Mouse (Mus musculus): ENCODE measurements around the gene Tomm5. TPM values are rescaled to one million over a fixed set of nuclear protein-coding genes. Genes with fewer than 3 reads are reported as not detected.
A peak's percentile ranks its signal among the peaks of the same experiment; 100 is the strongest.

Gene Tomm5
- 104 and 114 TPM in 2 replicates for polyA plus RNA-seq (2015; fragmentation: Nextera tagmentation; extraction: Ambion mirVana)

DNA sequence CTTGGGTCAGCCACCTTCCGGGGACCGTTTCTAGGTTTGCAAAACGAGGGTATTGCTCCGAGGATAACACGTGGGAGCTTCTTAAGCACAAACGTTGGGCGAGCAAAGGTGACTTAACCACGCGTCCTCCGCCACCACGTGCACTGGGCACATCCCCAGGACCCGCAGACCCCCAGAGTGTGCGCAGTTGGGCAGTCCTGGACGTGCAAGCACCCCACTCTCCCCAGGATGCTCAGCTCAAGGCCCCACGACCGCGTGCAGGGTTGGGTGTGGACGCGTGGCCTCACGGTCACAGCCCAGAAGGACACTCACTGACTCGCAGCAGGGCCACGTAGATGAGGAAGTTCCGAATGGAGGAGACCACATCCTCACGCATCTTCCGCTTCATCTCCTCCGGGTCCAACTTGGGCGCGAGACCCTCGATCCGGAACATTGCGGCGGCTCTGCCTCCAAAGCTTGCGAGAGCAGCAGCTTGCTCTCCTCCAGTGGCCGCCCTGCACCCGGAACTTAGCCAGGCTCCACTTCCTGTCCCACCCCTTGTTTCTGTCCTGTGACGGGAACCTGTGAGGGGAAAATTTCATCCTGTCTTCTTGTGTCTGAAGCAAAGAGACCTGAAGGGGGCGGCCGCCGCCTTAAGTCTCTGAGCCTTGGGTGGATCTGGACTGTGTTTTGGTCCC is at the start of gene Tomm5:
Gene Tomm5, minus strand, starts transcription at position 514 of the 677 bp plus-strand sequence.
- H3K9ac ChIP-seq (ENCODE audit: low read depth, low read length) = peak within 1 kb of the TSS; percentile 75
- H3K4me3 ChIP-seq (ENCODE audit: low read depth, low read length) = peak within 1 kb of the TSS; percentile 72
- peak within 1 kb of the TSS; percentile 35; the same call in 1 of the 2 replicates for H3K27ac ChIP-seq (ENCODE audit: low read length)
- no peaks in the 10 kb centered on the region for H3K27me3 ChIP-seq (ENCODE audit: control insufficient read depth, insufficient read depth, low read depth, low read length)
- H3K36me3 ChIP-seq (ENCODE audit: control insufficient read depth, insufficient read depth) = peaks cover 13% of the 10 kb centered on the region
- WGBS (ENCODE audit: insufficient replicate concordance) = under 1% methylated on average over 39 of the region's 39 CpGs
- no peaks in the 10 kb centered on the region for H3K9me3 ChIP-seq (replicated peaks; ENCODE audit: control insufficient read depth, low read length)
- H3K4me2 ChIP-seq (ENCODE audit: low read depth, low read length) = peak within 1 kb of the TSS; percentile 80
- H3K4me1 ChIP-seq (ENCODE audit: control insufficient read depth, low read depth, low read length) = peaks cover 13% of the 10 kb centered on the region
- peak; percentile 91 for ATAC-seq (ENCODE audit: low read depth)

DNA sequence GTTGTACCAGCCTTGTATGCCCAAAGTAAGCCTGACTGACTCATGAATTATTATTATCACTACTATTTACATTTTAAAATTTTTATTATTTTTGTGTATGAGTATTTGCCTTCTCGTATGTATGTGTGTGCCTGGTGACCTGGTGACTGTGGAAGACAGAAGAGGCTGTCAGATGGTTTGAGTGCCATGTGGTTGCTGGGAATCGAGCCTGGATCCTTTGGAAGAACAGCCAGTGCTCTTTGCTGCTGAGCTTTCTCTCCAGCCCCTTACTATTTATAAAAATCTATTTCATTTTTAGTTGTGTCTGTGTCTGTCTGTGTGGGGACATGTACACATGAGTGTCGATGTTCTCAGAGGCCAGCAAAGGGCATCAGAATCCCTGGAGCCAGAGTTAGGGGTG is 48.5 kb upstream of the Tomm5 start:
- ATAC-seq (ENCODE audit: low read depth) = no peak
- Histone ChIP-seq H3K9me3 (replicated peaks; ENCODE audit: control insufficient read depth, low read length) (no peaks in the 10 kb centered on the region), H3K4me2 (ENCODE audit: low read depth, low read length) (no peak overlapping the region), H3K4me1 (ENCODE audit: control insufficient read depth, low read depth, low read length) (no peaks in the 10 kb centered on the region), H3K36me3 (ENCODE audit: control insufficient read depth, insufficient read depth) (no peaks in the 10 kb centered on the region), H3K27me3 (ENCODE audit: control insufficient read depth, insufficient read depth, low read depth, low read length) (no peaks in the 10 kb centered on the region), H3K4me3 (ENCODE audit: low read depth, low read length) (no peak overlapping the region), H3K27ac (ENCODE audit: low read length) (no peak overlapping the region), H3K9ac (ENCODE audit: low read depth, low read length) (no peak overlapping the region)
- WGBS (ENCODE audit: insufficient replicate concordance) = 56% methylated on average over 3 of the region's 3 CpGs

DNA sequence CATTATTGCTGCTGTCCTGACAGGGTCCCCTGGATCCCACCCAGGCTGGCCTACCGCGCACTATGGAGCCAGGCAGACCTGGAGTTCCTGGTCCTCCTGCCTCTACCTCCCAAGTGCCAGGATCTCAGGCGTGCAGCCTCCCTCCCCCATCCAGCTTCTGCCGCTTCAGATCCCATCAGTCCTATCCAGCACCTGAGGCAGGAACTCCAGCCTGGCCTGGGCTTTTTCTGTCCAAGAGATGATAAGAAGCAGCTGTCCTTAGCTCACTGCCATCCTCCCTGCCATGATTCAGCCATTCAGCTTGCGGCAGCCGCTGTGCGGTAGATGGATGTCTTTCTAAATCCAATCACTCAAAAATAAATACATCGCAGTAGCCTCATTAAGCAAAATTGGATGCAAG is 35.1 kb upstream of the Tomm5 start:
- H3K27me3 ChIP-seq (ENCODE audit: control insufficient read depth, insufficient read depth, low read depth, low read length) = no peaks in the 10 kb centered on the region
- ATAC-seq (ENCODE audit: low read depth) = no peak
- no peak overlapping the region for H3K9ac ChIP-seq (ENCODE audit: low read depth, low read length)
- H3K4me1 ChIP-seq (ENCODE audit: control insufficient read depth, low read depth, low read length) = no peaks in the 10 kb centered on the region
- WGBS (ENCODE audit: insufficient replicate concordance) = 64% methylated on average over 8 of the region's 8 CpGs
- no peaks in the 10 kb centered on the region for H3K36me3 ChIP-seq (ENCODE audit: control insufficient read depth, insufficient read depth)
- no peak overlapping the region for H3K4me2 ChIP-seq (ENCODE audit: low read depth, low read length)
- no peak overlapping the region for H3K4me3 ChIP-seq (ENCODE audit: low read depth, low read length)
- no peaks in the 10 kb centered on the region for H3K9me3 ChIP-seq (replicated peaks; ENCODE audit: control insufficient read depth, low read length)
- no peak overlapping the region for H3K27ac ChIP-seq (ENCODE audit: low read length)

DNA sequence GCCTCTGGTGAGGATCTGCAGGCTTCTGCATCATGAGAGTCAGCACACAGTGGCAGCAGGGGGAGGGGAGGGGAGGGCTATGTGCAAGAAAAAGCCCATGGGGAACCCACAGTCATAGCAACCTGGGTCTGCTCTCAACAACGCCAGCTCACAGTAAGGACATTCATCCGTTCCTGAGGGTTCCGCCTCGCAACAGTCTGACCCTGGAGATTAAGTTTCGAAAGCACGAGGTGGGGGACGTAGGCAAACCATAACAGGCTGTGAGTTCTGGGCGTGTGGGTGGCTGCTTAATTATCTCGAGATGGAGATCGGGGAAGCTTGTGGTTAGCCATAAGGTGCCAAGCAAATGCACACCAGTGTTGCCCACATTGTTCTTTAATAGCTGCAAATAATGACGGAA is 34.5 kb upstream of the Tomm5 start:
- Histone ChIP-seq H3K4me3 (ENCODE audit: low read depth, low read length) (no peak overlapping the region), H3K9me3 (replicated peaks; ENCODE audit: control insufficient read depth, low read length) (no peaks in the 10 kb centered on the region), H3K4me2 (ENCODE audit: low read depth, low read length) (no peak overlapping the region), H3K9ac (ENCODE audit: low read depth, low read length) (no peak overlapping the region), H3K27ac (ENCODE audit: low read length) (no peak overlapping the region), H3K27me3 (ENCODE audit: control insufficient read depth, insufficient read depth, low read depth, low read length) (no peaks in the 10 kb centered on the region), H3K36me3 (ENCODE audit: control insufficient read depth, insufficient read depth) (no peaks in the 10 kb centered on the region), H3K4me1 (ENCODE audit: control insufficient read depth, low read depth, low read length) (no peaks in the 10 kb centered on the region)
- ATAC-seq (ENCODE audit: low read depth) = no peak
- WGBS (ENCODE audit: insufficient replicate concordance) = 17% methylated on average over 11 of the region's 11 CpGs

DNA sequence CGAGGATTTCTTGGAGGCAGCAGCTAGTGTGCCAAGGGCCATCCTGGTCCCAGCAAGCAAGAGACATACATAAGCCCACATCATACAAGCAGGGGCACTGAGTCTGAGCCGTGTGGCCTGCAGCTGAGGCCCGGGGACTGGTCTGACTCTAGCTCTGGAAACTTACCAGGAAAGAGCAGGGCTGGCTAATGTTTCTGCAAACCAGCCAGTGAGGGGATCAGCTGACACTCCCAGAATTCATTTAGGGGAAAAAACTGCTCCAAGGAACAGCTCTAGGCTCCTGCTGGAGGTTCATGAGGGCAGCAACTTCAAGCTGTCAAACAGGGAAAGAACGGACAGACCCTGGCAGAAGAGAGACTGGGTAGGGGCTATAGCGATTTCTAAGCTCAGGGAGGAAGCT is 33.9 kb upstream of the Tomm5 start:
- no peaks in the 10 kb centered on the region for H3K27me3 ChIP-seq (ENCODE audit: control insufficient read depth, insufficient read depth, low read depth, low read length)
- H3K36me3 ChIP-seq (ENCODE audit: control insufficient read depth, insufficient read depth) = no peaks in the 10 kb centered on the region
- ATAC-seq (ENCODE audit: low read depth) = no peak
- no peak overlapping the region for H3K9ac ChIP-seq (ENCODE audit: low read depth, low read length)
- H3K9me3 ChIP-seq (replicated peaks; ENCODE audit: control insufficient read depth, low read length) = no peaks in the 10 kb centered on the region
- H3K4me2 ChIP-seq (ENCODE audit: low read depth, low read length) = no peak overlapping the region
- no peak overlapping the region for H3K27ac ChIP-seq (ENCODE audit: low read length)
- WGBS (ENCODE audit: insufficient replicate concordance) = 50% methylated on average over 5 of the region's 5 CpGs
- H3K4me1 ChIP-seq (ENCODE audit: control insufficient read depth, low read depth, low read length) = no peaks in the 10 kb centered on the region
- H3K4me3 ChIP-seq (ENCODE audit: low read depth, low read length) = no peak overlapping the region

DNA sequence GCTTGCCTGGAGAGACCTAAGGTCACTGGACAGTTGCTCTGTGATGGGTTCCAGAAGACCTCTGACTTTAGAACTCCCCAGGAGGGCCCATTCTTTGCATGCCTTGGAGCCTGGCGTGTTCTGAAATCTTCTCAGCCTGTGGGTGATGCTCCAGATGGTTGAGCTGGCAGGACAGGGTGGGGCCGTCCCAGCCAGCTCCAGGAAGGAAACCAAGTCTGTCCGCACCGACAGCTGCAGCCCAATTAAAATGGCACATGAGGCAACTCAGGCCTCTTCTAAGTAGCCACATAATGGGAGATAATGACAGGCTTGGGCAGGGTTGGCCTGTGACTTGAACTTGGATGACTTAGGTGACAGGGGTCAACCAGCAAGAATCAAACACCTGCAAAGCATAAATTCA is 29.7 kb upstream of the Tomm5 start:
- Histone ChIP-seq H3K4me1 (ENCODE audit: control insufficient read depth, low read depth, low read length) (no peaks in the 10 kb centered on the region), H3K4me2 (ENCODE audit: low read depth, low read length) (no peak overlapping the region), H3K27ac (ENCODE audit: low read length) (no peak overlapping the region), H3K36me3 (ENCODE audit: control insufficient read depth, insufficient read depth) (no peaks in the 10 kb centered on the region), H3K9ac (ENCODE audit: low read depth, low read length) (no peak overlapping the region), H3K27me3 (ENCODE audit: control insufficient read depth, insufficient read depth, low read depth, low read length) (no peaks in the 10 kb centered on the region), H3K9me3 (replicated peaks; ENCODE audit: control insufficient read depth, low read length) (no peaks in the 10 kb centered on the region), H3K4me3 (ENCODE audit: low read depth, low read length) (no peak overlapping the region)
- no peak for ATAC-seq (ENCODE audit: low read depth)
- 18% methylated on average over 4 of the region's 4 CpGs for WGBS (ENCODE audit: insufficient replicate concordance)

DNA sequence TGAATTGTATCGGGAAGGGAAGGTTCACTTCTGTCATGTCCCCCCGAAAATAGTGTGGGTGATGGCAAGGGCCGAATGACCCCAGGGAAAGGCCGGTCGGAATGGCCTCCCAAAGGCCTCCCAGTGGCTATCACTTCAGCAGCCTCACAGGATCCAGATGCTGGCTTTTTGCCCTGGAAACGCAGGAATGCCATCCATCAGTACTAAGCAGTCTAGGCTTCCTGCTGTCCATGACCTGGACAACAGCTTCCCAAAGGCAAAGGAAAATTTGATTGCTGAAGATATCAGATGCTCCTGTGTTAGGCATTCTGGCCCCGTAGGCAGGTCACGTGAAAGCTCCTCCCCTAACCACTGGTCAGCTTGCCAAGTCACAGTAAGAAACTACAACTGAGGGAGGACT is 26.6 kb upstream of the Tomm5 start:
- no peaks in the 10 kb centered on the region for H3K4me1 ChIP-seq (ENCODE audit: control insufficient read depth, low read depth, low read length)
- 63% methylated on average over 8 of the region's 8 CpGs for WGBS (ENCODE audit: insufficient replicate concordance)

DNA sequence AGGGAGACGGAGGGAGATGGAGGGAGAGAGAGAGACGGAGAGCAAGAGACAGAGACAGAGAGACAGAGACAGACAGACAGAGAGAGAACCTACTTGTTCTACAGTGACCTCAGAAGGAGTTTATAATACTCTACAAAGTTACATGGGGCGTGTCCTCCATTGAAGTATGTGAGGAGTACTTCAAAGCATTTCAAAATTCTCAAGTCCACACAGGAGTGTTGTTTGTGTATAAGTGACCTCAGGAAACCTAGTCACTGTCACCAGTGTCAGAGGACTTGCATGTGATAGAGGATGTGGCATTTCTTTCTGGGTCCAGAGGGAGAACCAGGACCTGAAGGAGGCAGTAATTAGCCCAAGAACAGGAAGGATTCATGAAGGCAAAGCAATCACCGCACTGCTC is 23.1 kb upstream of the Tomm5 start:
- ATAC-seq (ENCODE audit: low read depth) = no peak
- Histone ChIP-seq H3K27me3 (ENCODE audit: control insufficient read depth, insufficient read depth, low read depth, low read length) (no peaks in the 10 kb centered on the region), H3K36me3 (ENCODE audit: control insufficient read depth, insufficient read depth) (no peaks in the 10 kb centered on the region), H3K4me1 (ENCODE audit: control insufficient read depth, low read depth, low read length) (no peaks in the 10 kb centered on the region), H3K9me3 (replicated peaks; ENCODE audit: control insufficient read depth, low read length) (no peaks in the 10 kb centered on the region), H3K4me3 (ENCODE audit: low read depth, low read length) (no peak overlapping the region), H3K4me2 (ENCODE audit: low read depth, low read length) (no peak overlapping the region), H3K27ac (ENCODE audit: low read length) (no peak overlapping the region), H3K9ac (ENCODE audit: low read depth, low read length) (no peak overlapping the region)
- WGBS (ENCODE audit: insufficient replicate concordance) = 49% methylated on average over 4 of the region's 4 CpGs

More for the DNA sequence above, 26.6 kb upstream of the Tomm5 start:
- Histone ChIP-seq H3K27me3 (ENCODE audit: control insufficient read depth, insufficient read depth, low read depth, low read length) (no peaks in the 10 kb centered on the region), H3K4me3 (ENCODE audit: low read depth, low read length) (no peak overlapping the region), H3K4me2 (ENCODE audit: low read depth, low read length) (no peak overlapping the region), H3K27ac (ENCODE audit: low read length) (no peak overlapping the region), H3K9me3 (replicated peaks; ENCODE audit: control insufficient read depth, low read length) (no peaks in the 10 kb centered on the region), H3K36me3 (ENCODE audit: control insufficient read depth, insufficient read depth) (no peaks in the 10 kb centered on the region), H3K9ac (ENCODE audit: low read depth, low read length) (no peak overlapping the region)
- ATAC-seq (ENCODE audit: low read depth) = no peak

DNA sequence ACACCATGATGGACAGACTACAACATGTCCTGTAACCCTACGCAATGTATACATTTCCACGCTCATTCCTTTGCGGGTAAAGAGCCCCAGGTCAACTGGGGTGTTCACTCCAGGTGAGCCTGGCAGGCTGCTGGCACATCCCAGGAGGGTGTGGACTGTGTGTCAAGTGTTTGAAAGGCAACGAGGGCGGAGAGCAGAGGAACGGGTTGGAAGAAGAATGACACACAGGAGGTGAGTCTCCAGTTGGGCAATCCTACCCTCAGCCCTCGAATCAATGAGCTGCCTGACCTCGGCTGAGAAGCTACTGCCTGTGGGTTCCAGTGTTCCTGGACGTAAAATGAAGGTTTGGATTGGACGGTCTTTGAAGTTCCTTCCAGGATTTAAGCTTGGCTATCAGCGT is 13.4 kb upstream of the Tomm5 start:
- Histone ChIP-seq H3K9ac (ENCODE audit: low read depth, low read length) (no peak overlapping the region), H3K4me2 (ENCODE audit: low read depth, low read length) (no peak overlapping the region), H3K9me3 (replicated peaks; ENCODE audit: control insufficient read depth, low read length) (no peaks in the 10 kb centered on the region), H3K27ac (ENCODE audit: low read length) (no peak overlapping the region), H3K27me3 (ENCODE audit: control insufficient read depth, insufficient read depth, low read depth, low read length) (no peaks in the 10 kb centered on the region), H3K36me3 (ENCODE audit: control insufficient read depth, insufficient read depth) (no peaks in the 10 kb centered on the region), H3K4me1 (ENCODE audit: control insufficient read depth, low read depth, low read length) (no peaks in the 10 kb centered on the region), H3K4me3 (ENCODE audit: low read depth, low read length) (no peak overlapping the region)
- 68% methylated on average over 11 of the region's 11 CpGs for WGBS (ENCODE audit: insufficient replicate concordance)
- no peak for ATAC-seq (ENCODE audit: low read depth)

All from liver, embryonic 16.5 days (tissue).